Mouse (Mus musculus) CH12F3 (cell line): ENCODE data around the gene Pde3a.
"Not testable (repeated sequence)": the region's sequence is repeated elsewhere in the genome, so short reads cannot be mapped to it uniquely, and the experiment has no call there.

ENCODE experiments used
- in situ Hi-C: fragments of 300-500 bp; cut with MboI; formaldehyde crosslinking; loops from 2 replicates; pipeline ENCODE4 v1.14.3; 2020; ENCODE audit warnings: low sequenced_read_pairs

Gene Pde3a

GRCm38 (mm10) chr6:141318440-141318839 lies 69.4 kb downstream of the Pde3a start:
- in situ Hi-C loops, result no loop called here

GRCm38 (mm10) chr6:141321253-141321652 lies 72.2 kb downstream of the Pde3a start:
- in situ Hi-C loops, result no loop called here

- in situ Hi-C loops, result no loop called here
Observed at GRCm38 (mm10) chr6:141322961-141323360, 73.9 kb downstream of the Pde3a start.

GRCm38 (mm10) chr6:141327134-141327533 lies 78.1 kb downstream of the Pde3a start:
- in situ Hi-C loops, result not testable (repeated sequence)

- in situ Hi-C loops, result no loop called here
Observed at GRCm38 (mm10) chr6:141328071-141328470, 79.0 kb downstream of the Pde3a start.

GRCm38 (mm10) chr6:141331464-141331863 lies 82.4 kb downstream of the Pde3a start:
- in situ Hi-C loops, result no loop called here

- in situ Hi-C loops, result no loop called here
Observed at GRCm38 (mm10) chr6:141332613-141333165, 83.6 kb downstream of the Pde3a start.

- in situ Hi-C loops, result no loop called here
Observed at GRCm38 (mm10) chr6:141333245-141333644, 84.2 kb downstream of the Pde3a start.

GRCm38 (mm10) chr6:141335878-141336277 lies 86.8 kb downstream of the Pde3a start:
- in situ Hi-C loops, result no loop called here

GRCm38 (mm10) chr6:141336438-141336837 lies 87.4 kb downstream of the Pde3a start:
- in situ Hi-C loops, result no loop called here

GRCm38 (mm10) chr6:141337673-141338072 lies 88.6 kb downstream of the Pde3a start:
- in situ Hi-C loops, result no loop called here

- in situ Hi-C loops, result no loop called here
Observed at GRCm38 (mm10) chr6:141341385-141341784, 92.3 kb downstream of the Pde3a start.

GRCm38 (mm10) chr6:141347870-141348269 lies 98.8 kb downstream of the Pde3a start:
- in situ Hi-C loops, result no loop called here

- in situ Hi-C loops, result no loop called here
Observed at GRCm38 (mm10) chr6:141348542-141348941, 99.5 kb downstream of the Pde3a start.

- in situ Hi-C loops, result no loop called here
Observed at GRCm38 (mm10) chr6:141350261-141350660, 101.2 kb downstream of the Pde3a start.

- in situ Hi-C loops, result no loop called here
Observed at GRCm38 (mm10) chr6:141352277-141352676, 103.2 kb downstream of the Pde3a start.

GRCm38 (mm10) chr6:141363664-141364063 lies 114.6 kb downstream of the Pde3a start:
- in situ Hi-C loops, result no loop called here

GRCm38 (mm10) chr6:141367037-141367436 lies 118.0 kb downstream of the Pde3a start:
- in situ Hi-C loops, result no loop called here

- in situ Hi-C loops, result no loop called here
Observed at GRCm38 (mm10) chr6:141372697-141373096, 123.6 kb downstream of the Pde3a start.

GRCm38 (mm10) chr6:141374469-141375057 lies 125.5 kb downstream of the Pde3a start:
- in situ Hi-C loops, result no loop called here

- in situ Hi-C loops, result no loop called here
Observed at GRCm38 (mm10) chr6:141375155-141375554, 126.1 kb downstream of the Pde3a start.

- in situ Hi-C loops, result no loop called here
Observed at GRCm38 (mm10) chr6:141380927-141381326, 131.9 kb downstream of the Pde3a start.

- in situ Hi-C loops, result no loop called here
Observed at GRCm38 (mm10) chr6:141381473-141381872, 132.4 kb downstream of the Pde3a start.
